Mouse (Mus musculus) cerebellum, postnatal 14 days (tissue): ENCODE measurements around the gene Nmt2.

Experiments used
- DNase-seq, 2 experiments: peaks; one replicate each; pipeline ENCODE4 v3.0.0; 2021; ENCODE audit warnings: mixed read lengths in 2 of 2

Gene Nmt2

GRCm38 (mm10) chr2:3283602-3284472, at the start of gene Nmt2:
Gene Nmt2, plus strand, starts transcription at chr2:3284212.
- peak; percentile 99 for DNase-seq

- no peak for DNase-seq
These were observed 44.8 kb upstream of the Nmt2 start for GRCm38 (mm10) chr2:3239255-3239654.

GRCm38 (mm10) chr2:3244251-3244650, 39.8 kb upstream of the Nmt2 start:
- no peak for DNase-seq

- no peak for DNase-seq
These were observed 32.7 kb upstream of the Nmt2 start for GRCm38 (mm10) chr2:3251309-3251708.

- DNase-seq = no peak
These were observed 17.5 kb upstream of the Nmt2 start for GRCm38 (mm10) chr2:3266466-3266865.

- DNase-seq = no peak
These were observed 16.1 kb upstream of the Nmt2 start for GRCm38 (mm10) chr2:3267879-3268278.

- DNase-seq = no peak
These were observed 10.7 kb upstream of the Nmt2 start for GRCm38 (mm10) chr2:3273349-3273748.

GRCm38 (mm10) chr2:3276106-3276505, 7.9 kb upstream of the Nmt2 start:
- DNase-seq = no peak

GRCm38 (mm10) chr2:3277502-3277901, 6.5 kb upstream of the Nmt2 start:
- no peak for DNase-seq

- no peak for DNase-seq
These were observed 2.7 kb upstream of the Nmt2 start for GRCm38 (mm10) chr2:3281311-3281710.

GRCm38 (mm10) chr2:3282866-3283601, 978 bp upstream of the Nmt2 start:
- peak in 1 of 2 experiments; percentile 11 for DNase-seq

- DNase-seq = peak; percentile 64 to 73
These were observed 615 bp downstream of the Nmt2 start for GRCm38 (mm10) chr2:3284473-3285180.

GRCm38 (mm10) chr2:3285181-3285530, 1.1 kb downstream of the Nmt2 start:
- DNase-seq = peak; percentile 25 to 44

- no peak for DNase-seq
These were observed 1.7 kb downstream of the Nmt2 start for GRCm38 (mm10) chr2:3285709-3286108.

- no peak for DNase-seq
These were observed 2.2 kb downstream of the Nmt2 start for GRCm38 (mm10) chr2:3286243-3286642.

GRCm38 (mm10) chr2:3289581-3289980, 5.6 kb downstream of the Nmt2 start:
- no peak for DNase-seq

- no peak for DNase-seq
These were observed 8.2 kb downstream of the Nmt2 start for GRCm38 (mm10) chr2:3292170-3292569.

GRCm38 (mm10) chr2:3295826-3296225, 11.8 kb downstream of the Nmt2 start:
- no peak for DNase-seq

GRCm38 (mm10) chr2:3305426-3306025, 21.5 kb downstream of the Nmt2 start:
- DNase-seq = peak; percentile 64 to 80

- no peak for DNase-seq
These were observed 39.1 kb downstream of the Nmt2 start for GRCm38 (mm10) chr2:3323132-3323531.

- no peak for DNase-seq
These were observed 40.5 kb downstream of the Nmt2 start for GRCm38 (mm10) chr2:3324381-3325130.

- no peak for DNase-seq
These were observed 42.5 kb downstream of the Nmt2 start for GRCm38 (mm10) chr2:3326547-3326946.
